ENCODE assay signal across 20 mouse cellular contexts in the genomic region with DNA sequence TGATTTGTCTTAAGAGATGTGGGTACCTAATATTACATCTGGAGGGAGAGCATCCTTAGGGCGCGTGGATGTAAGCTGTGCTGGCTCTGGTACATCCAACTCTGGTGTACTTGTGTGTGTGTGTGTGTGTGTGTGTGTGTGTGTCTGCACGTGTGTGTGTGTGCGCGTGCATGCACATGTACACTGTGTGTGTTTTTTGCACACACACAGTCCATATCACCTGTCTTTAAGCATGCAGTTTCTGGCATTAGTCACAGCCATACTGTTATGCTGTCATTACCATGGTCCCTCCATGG.
"Had no signal": no experiment of that assay in that cellular context is flagged by ENCODE, and none has a peak within 500 bp of the region (broad histone marks: within the 10 kb centered on the region; RNA-seq: fewer than 3 reads in every experiment).

No protein-coding gene starts in this region.

- DNase-seq: lung, adult 18-20 months; lung, embryonic 14.5 days; lung, postnatal 10 days; lung, postnatal 4 days; retina, postnatal 1 day; right cerebral cortex, adult 18-20 months; right cerebral cortex, postnatal 25 days; right cerebral cortex, postnatal 4 days; thymus, adult 2 months; thymus, postnatal 25 days; thymus, postnatal 4 days had no signal

- H3K27me3 ChIP-seq: limb, embryonic 15.5 days; midbrain, embryonic 13.5 days; neural tube, embryonic 13.5 days; neural tube, embryonic 15.5 days; stomach, embryonic 15.5 days had no signal

- H3K4me2 ChIP-seq: limb, embryonic 15.5 days; lung, embryonic 14.5 days; midbrain, embryonic 11.5 days; midbrain, embryonic 13.5 days; neural tube, embryonic 13.5 days; neural tube, embryonic 15.5 days; stomach, embryonic 15.5 days had no signal

- H3K36me3 ChIP-seq: neural tube, embryonic 15.5 days; stomach, embryonic 15.5 days had no signal

- H3K4me3 ChIP-seq: limb, embryonic 15.5 days; midbrain, embryonic 13.5 days; myocyte; neural tube, embryonic 13.5 days; neural tube, embryonic 15.5 days; stomach, embryonic 15.5 days had no signal

- H3K9me3 ChIP-seq: limb, embryonic 15.5 days; midbrain, embryonic 13.5 days; neural tube, embryonic 13.5 days; neural tube, embryonic 15.5 days; stomach, embryonic 15.5 days had no signal

- ATAC-seq: midbrain, embryonic 13.5 days; midbrain, embryonic 16.5 days had no signal

- H3K27ac ChIP-seq: limb, embryonic 15.5 days; liver, embryonic 14.5 days; midbrain, embryonic 13.5 days; neural tube, embryonic 13.5 days; neural tube, embryonic 15.5 days; stomach, embryonic 15.5 days had no signal

- H3K9ac ChIP-seq: limb, embryonic 15.5 days; liver, embryonic 14.5 days; lung, embryonic 14.5 days; midbrain, embryonic 13.5 days; neural tube, embryonic 13.5 days; neural tube, embryonic 15.5 days; stomach, embryonic 15.5 days had no signal
